Mouse (Mus musculus): ENCODE measurements at regions not wholly inside any gene's neighbourhood (a gene's known extent, or its start where the extent isn't known, plus 50 kb on each side); places are given as distances from the start of the nearest gene placed in this dataset.

GRCm38 (mm10) chr15:57568006-57568630 lies 90.7 kb upstream of the Slc22a22 start:
- no peak for TF ChIP-seq POLR2A (IDR thresholded peaks at IDR 0.05; ENCODE audit: insufficient read depth, low read length)
- TF ChIP-seq CTCF (IDR thresholded peaks at IDR 0.05; ENCODE audit: low read depth, low read length): no peak
